22 mouse cellular contexts compared by ENCODE assay signal in genomic region chr2:51736452-51736851, GRCm38 (mm10).
A peak's percentile ranks its signal among the peaks of the same experiment; 100 is the strongest.
DNase-seq lines count a peak whose midpoint lies in the region; ATAC-seq and TF ChIP-seq lines count a peak whose summit lies in the region.
"Had no signal": no experiment of that assay in that cellular context is flagged by ENCODE, and none has a peak within 500 bp of the region (broad histone marks: within the 10 kb centered on the region; RNA-seq: fewer than 3 reads in every experiment).

No protein-coding gene starts in this region.

- H3K9ac ChIP-seq in embryonic facial prominence, embryonic 14.5 days (ENCODE audit: low read depth, low read length), result no peak overlapping the region
- no peak overlapping the region for H3K9ac ChIP-seq in lung, embryonic 14.5 days
- H3K9ac ChIP-seq: embryonic facial prominence, embryonic 13.5 days; forebrain, embryonic 13.5 days; hindbrain, embryonic 12.5 days had no signal

- H3K27me3 ChIP-seq in embryonic facial prominence, embryonic 14.5 days (replicated peaks; ENCODE audit: control insufficient read depth, insufficient read depth, low read length), result no peaks in the 10 kb centered on the region
- H3K27me3 ChIP-seq in embryonic facial prominence, embryonic 10.5 days (replicated peaks; ENCODE audit: low read depth, poor library complexity, severe bottlenecking), result no peaks in the 10 kb centered on the region
- no peaks in the 10 kb centered on the region for H3K27me3 ChIP-seq in lung, embryonic 14.5 days (ENCODE audit: insufficient read depth, low read length)
- H3K27me3 ChIP-seq: embryonic facial prominence, embryonic 13.5 days; forebrain, embryonic 13.5 days; hindbrain, embryonic 12.5 days; Patski had no signal

- no peaks in the 10 kb centered on the region for H3K36me3 ChIP-seq in embryonic facial prominence, embryonic 14.5 days (ENCODE audit: control insufficient read depth, insufficient read depth, low read length)
- H3K36me3 ChIP-seq in embryonic facial prominence, embryonic 10.5 days (replicated peaks), result no peaks in the 10 kb centered on the region
- no peaks in the 10 kb centered on the region for H3K36me3 ChIP-seq in lung, embryonic 14.5 days (ENCODE audit: insufficient read depth)
- H3K36me3 ChIP-seq: embryonic facial prominence, embryonic 13.5 days; heart, embryonic 10.5 days; hindbrain, embryonic 12.5 days had no signal

- ATAC-seq in embryonic facial prominence, embryonic 14.5 days (ENCODE audit: low read depth), result no peak
- peak; percentile 38; the same call in 1 of the 2 replicates for ATAC-seq in lung, embryonic 14.5 days (ENCODE audit: insufficient read depth)
- ATAC-seq: forebrain, embryonic 13.5 days; hindbrain, embryonic 16.5 days; inflammation-experienced regulatory T-cells, adult 6 months; Patski had no signal

- peak; percentile 61 for DNase-seq in embryonic facial prominence, embryonic 14.5 days (ENCODE audit: low spot score)
- no peak for DNase-seq in embryonic facial prominence, embryonic 10.5 days (ENCODE audit: low spot score)
- peak; percentile 81 for DNase-seq in lung, embryonic 14.5 days
- no peak for DNase-seq in lung, postnatal 10 days
- DNase-seq in ZHBTc4 (ENCODE audit: low read depth, low spot score), result peak; percentile 13
- no peak for DNase-seq in cerebellum, postnatal 10 days
- DNase-seq in spleen, postnatal 10 days (ENCODE audit: low spot score in 2 of 2), result no peak
- DNase-seq: adrenal gland, adult 2 months; adrenal gland, postnatal 25 days; cerebellum, adult 11 months; cerebellum, adult 8-10 months; cerebellum, postnatal 25 days; heart, adult 18-20 months; heart, postnatal 10 days; heart, postnatal 4 days had no signal

- no peak overlapping the region for H3K27ac ChIP-seq in embryonic facial prominence, embryonic 14.5 days (replicated peaks; ENCODE audit: low read depth, low read length)
- no peak overlapping the region for H3K27ac ChIP-seq in embryonic facial prominence, embryonic 10.5 days (replicated peaks)
- no peak overlapping the region for H3K27ac ChIP-seq in lung, embryonic 14.5 days (ENCODE audit: low read depth)
- H3K27ac ChIP-seq: embryonic facial prominence, embryonic 13.5 days; forebrain, embryonic 13.5 days; heart, embryonic 10.5 days; hindbrain, embryonic 12.5 days had no signal

- TF ChIP-seq CTCF in lung, embryonic 14.5 days (IDR thresholded peaks at IDR 0.05; ENCODE audit: low read depth), result no peak

- WGBS in embryonic facial prominence, embryonic 14.5 days, result 52% methylated on average over 4 of the region's 4 CpGs
- WGBS in embryonic facial prominence, embryonic 10.5 days, result 87% methylated on average over 4 of the region's 4 CpGs
- 36% methylated on average over 4 of the region's 4 CpGs for WGBS in lung, embryonic 14.5 days

- no peak overlapping the region for H3K4me3 ChIP-seq in embryonic facial prominence, embryonic 14.5 days (ENCODE audit: low read depth, low read length)
- H3K4me3 ChIP-seq in embryonic facial prominence, embryonic 10.5 days, result no peak overlapping the region
- H3K4me3 ChIP-seq in lung, embryonic 14.5 days (ENCODE audit: low read depth, low read length), result no peak overlapping the region
- H3K4me3 ChIP-seq: embryonic facial prominence, embryonic 13.5 days; forebrain, embryonic 13.5 days; heart, embryonic 10.5 days; hindbrain, embryonic 12.5 days had no signal

- H3K4me2 ChIP-seq in embryonic facial prominence, embryonic 14.5 days (ENCODE audit: low read depth, low read length), result no peak overlapping the region
- H3K4me2 ChIP-seq in lung, embryonic 14.5 days, result no peak overlapping the region
- H3K4me2 ChIP-seq: embryonic facial prominence, embryonic 13.5 days; forebrain, embryonic 13.5 days; hindbrain, embryonic 12.5 days had no signal

- H3K4me1 ChIP-seq in embryonic facial prominence, embryonic 14.5 days (ENCODE audit: control insufficient read depth, insufficient read depth, low read length), result peaks cover 4% of the 10 kb centered on the region; the same call in 1 of the 2 replicates
- H3K4me1 ChIP-seq in embryonic facial prominence, embryonic 10.5 days, result peaks cover 28% of the 10 kb centered on the region
- no peaks in the 10 kb centered on the region for H3K4me1 ChIP-seq in lung, embryonic 14.5 days (ENCODE audit: insufficient read depth)

- no peaks in the 10 kb centered on the region for H3K9me3 ChIP-seq in embryonic facial prominence, embryonic 14.5 days (ENCODE audit: control insufficient read depth, low read length)
- no peaks in the 10 kb centered on the region for H3K9me3 ChIP-seq in embryonic facial prominence, embryonic 10.5 days
- H3K9me3 ChIP-seq in lung, embryonic 14.5 days (ENCODE audit: low read depth, low read length), result no peaks in the 10 kb centered on the region
- H3K9me3 ChIP-seq: embryonic facial prominence, embryonic 13.5 days; forebrain, embryonic 13.5 days; heart, embryonic 10.5 days; hindbrain, embryonic 12.5 days had no signal

Comparison
In these comparisons a context has a peak if more than half of its experiments do, and no peak if none do; other contexts are left out.
1. DNase-seq: peak in embryonic facial prominence, embryonic 14.5 days (single experiment), lung, embryonic 14.5 days (single experiment) and ZHBTc4 (single experiment); none in embryonic facial prominence, embryonic 10.5 days (single experiment), lung, postnatal 10 days (single experiment), cerebellum, postnatal 10 days (0 of 2) and spleen, postnatal 10 days (0 of 2).